Mouse (Mus musculus): ENCODE data around the gene Glp1r.

Gene Glp1r

DNA sequence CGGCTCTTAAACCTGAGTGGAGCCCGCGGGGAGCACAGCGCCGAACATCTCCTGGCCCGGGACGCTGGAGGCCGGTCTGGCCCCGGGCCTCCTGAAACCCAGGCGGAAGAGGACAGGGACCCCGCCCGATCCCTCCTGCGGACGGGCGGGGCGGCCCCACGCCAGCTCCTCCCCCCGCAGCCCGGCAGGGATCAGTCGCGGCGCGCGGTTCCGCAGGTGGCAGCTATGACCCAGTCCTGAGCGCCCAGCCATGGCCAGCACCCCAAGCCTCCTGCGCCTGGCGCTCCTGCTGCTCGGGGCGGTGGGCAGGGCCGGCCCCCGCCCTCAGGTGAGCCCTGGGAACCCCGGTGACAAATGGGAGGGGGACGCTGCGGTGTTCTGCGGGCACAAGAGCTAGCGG, at the start of gene Glp1r:
Gene Glp1r, plus strand, starts transcription at position 191 of the 400 bp plus-strand sequence.
- DNase-seq (ENCODE audit: extremely low read depth, low read depth): no peak

DNA sequence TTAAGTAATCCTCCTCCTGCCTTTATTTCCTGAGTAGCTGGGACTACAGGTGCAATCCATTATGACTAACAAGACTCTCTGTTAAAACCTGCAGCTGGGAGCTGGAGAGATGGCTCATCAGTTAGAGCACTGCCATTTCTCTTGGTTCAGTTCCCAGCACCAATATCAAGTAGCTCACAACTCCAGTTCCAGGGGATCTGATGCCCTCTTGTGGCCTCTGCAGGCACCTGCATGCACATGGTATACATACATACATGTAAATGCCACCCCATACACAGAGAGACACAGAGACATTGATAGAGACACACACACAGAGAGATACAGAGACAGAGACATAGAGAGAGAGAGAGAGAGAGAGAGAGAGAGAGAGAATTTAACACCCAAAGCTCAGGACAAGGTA, 49.3 kb upstream of the Glp1r start:
- no peak for DNase-seq (ENCODE audit: extremely low read depth, low read depth)

DNA sequence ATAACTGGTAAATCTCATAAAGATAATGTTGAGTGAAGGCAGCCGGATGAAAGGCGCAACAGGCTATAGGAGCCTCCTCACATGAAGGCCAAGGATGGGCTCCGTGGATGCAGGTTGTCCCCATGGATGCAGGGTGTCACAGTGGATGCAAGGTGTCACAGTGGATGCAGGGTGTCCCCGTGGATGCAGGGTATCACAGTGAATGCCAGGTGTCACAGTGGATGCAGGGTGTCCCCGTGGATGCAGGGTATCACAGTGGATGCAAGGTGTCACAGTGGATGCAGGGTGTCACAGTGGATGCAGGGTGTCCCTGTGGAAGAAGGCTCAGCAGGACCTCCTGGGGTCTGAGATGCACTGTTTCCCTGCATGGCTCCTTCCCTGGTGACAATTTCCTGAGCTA, 44.3 kb upstream of the Glp1r start:
- no peak for DNase-seq (ENCODE audit: extremely low read depth, low read depth)

DNA sequence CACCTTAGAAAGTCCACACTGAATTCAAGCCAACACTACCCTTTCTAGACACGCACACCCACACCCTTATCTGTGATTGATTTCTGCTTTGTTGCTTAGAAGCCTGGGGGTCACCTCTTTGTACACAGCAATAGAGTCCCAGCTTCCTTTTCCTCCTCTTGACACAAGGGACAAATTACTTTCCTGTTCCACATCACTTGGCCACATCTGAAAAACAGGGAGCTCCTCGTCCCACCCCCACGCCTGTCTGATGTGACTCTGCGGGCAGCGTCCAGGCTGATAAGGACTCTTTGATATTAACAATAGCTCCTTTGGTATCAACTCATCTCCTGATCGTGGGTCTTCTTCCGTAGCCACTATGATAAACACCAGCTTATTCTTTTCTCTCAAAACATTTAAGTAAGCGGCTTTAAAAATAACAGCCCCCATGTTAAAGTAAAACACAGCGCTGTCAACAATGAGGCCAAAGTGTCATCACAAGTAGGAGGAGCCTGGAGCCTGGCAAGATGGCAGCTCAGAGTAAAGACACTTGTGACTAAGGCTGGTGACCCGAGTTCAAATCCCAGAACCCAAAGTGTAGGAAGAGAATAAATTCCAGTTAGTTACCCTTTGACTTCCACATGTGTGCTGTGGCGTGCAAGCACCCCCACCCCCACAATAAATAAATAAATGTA, 42.9 kb upstream of the Glp1r start:
- DNase-seq (ENCODE audit: extremely low read depth, low read depth): no peak

DNA sequence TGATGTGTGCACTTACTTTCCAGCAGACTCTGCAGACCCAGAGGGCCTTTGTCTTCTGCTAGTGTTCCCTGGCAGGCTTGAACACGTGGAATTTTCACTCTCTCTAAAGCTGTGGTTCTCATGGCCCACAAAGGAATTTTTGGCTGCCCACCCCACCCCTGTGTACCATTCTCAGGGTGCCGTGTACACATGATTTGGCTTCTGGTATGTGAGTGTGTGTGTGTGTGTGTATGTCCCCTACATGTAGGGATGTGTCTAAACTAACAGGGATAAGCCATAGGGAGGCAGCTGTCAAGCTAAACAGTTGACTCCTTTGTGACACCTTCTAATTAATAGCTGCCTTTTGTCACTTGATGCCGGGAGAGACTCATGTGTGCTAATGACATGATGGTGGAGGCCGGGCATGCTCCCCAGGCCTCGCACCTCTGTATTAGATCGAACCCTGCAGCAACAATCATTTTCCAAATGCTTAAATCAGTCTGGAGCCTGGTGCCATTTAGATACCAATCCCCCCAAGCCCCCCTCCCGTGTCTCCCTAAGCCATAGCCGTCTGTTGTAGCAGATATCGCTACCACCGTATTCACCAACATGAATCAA, 41.5 kb upstream of the Glp1r start:
- no peak for DNase-seq (ENCODE audit: extremely low read depth, low read depth)

DNA sequence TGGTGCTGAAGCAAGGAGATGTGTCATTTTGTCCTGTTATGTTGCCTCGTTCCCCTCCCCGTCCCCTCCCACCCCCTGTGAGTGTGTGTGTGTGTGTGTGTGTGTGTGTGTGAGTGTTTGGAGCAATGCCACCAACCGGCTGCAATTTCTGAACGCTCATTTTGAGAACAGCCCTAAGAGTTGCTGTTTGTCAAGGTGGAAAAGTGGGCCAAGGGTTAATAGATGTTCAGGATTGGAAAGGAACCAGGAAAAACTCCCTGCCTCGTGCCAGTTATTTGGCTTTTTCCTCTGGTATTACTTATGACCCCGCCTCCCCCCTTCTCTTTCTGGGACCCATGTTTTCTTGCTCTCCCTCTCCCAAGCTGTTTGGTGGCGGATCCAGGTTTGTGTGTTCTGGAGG, 41.0 kb upstream of the Glp1r start:
- DNase-seq (ENCODE audit: extremely low read depth, low read depth): no peak

DNA sequence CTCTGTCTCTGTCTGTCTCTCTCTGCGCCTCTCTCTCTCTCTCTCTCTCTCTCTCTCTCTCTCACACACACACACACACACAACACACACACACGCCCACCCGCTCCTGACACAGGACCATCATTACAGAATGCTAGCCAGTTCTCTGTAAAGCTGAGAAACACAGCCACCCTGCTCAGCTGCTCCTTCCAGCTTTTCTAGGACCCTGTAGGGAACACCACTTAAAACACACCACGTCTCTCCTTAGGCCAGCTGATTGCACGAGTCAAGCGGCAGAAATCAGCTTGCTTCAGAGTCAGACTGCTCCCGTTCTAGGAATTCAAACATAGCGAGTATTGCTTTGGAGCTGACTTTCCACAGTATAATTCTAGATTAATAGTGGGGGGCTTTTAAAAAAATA, 35.3 kb upstream of the Glp1r start:
- no peak for DNase-seq (ENCODE audit: extremely low read depth, low read depth)

DNA sequence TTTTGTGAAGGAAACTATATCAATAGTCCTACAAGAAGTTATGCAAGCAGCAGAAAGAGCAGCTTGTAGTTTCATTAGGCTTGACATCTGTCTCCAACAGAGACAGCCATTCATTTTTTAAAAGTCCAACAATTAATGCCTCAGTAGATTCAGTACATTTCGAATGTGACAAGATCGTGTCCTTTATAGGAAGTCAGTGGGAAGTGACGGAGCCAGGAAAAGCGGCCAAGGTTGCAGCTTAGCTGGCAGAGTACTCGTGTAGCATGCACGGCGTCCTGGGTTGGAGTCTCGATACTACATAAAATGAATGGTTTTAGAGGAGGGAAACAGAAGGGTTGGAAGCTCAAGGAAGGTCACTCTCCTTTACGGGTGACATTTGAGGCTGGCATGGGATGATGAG, 34.7 kb upstream of the Glp1r start:
- DNase-seq (ENCODE audit: extremely low read depth, low read depth): no peak

DNA sequence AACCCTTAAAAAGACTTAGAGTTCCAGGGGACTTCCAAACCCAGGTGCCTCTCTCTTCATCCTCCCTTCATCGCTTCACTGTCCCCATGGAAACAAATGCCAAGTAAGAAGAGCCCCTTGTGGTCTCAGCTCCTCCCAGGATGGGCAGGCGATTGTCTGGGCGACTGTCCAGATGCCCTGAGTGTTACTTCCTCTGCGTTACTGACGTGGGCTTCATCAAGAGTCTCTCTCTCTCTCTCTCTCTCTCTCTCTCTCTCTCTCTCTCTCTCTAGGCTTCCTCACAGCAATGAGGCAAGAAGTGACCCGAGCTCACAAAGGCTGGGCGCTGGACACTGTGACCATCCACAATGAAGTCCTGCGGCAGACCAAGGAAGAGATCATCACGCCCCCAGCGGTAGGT, 30.6 kb upstream of the Glp1r start:
- no peak for DNase-seq (ENCODE audit: extremely low read depth, low read depth)

DNA sequence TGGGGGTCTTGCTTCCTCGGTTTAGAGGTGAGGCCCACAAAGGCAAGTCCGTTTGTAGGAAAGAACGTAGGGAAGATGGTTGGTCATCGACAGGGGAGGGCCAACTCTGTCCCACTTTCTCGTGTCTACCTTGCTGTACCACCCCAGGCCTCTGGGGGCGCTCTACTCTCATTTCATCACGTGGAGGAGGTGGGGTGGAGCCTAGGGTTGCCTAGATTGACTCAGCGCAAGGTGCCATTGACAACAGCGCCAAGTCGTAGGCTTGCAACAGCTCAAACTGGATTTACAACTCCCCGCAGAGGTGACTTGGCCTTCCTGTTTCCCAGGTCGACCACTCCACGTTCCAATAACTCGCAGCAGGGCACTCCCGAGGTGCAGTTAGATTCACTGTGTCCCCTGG, 27.3 kb upstream of the Glp1r start:
- no peak for DNase-seq (ENCODE audit: extremely low read depth, low read depth)

DNA sequence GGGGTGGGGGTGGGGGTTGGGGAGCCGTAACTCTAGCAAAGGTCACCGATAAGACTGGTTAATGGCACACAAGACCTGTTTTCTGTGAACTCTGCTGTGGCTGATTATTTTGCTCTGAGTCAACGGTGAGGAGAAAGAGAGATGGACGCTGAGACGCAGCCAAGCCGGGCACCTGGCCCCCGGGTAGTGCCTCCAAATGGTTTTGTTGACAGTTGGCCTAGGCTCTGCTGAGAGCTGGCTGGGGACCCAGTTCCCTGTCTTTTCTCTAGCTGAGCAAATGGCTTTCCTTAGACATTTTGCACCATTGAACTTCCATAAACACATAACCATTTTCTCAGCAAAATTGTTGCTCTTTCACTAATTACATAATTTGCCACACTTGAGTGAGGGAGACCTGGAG, 24.2 kb upstream of the Glp1r start:
- no peak for DNase-seq (ENCODE audit: extremely low read depth, low read depth)

DNA sequence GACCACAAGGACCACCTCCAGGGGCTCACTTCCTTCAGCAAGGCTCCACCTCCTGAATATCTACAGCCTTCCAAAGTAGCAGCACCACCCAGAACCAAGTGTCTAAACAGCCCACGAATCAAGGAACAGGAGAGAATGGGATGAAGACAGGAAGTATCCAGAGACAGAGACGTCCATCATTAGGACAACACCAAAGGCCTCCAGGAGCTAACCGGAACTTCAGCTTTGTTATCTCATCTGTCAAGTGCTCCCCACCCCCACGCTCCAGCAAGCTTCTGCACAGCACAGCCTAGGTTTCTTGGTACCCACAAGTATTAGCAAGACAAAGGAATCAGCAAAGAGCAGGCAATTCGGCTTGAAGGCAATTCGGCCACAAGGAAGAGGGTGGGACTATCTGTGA, 23.0 kb upstream of the Glp1r start:
- peak; percentile 58 for DNase-seq (ENCODE audit: extremely low read depth, low read depth)

DNA sequence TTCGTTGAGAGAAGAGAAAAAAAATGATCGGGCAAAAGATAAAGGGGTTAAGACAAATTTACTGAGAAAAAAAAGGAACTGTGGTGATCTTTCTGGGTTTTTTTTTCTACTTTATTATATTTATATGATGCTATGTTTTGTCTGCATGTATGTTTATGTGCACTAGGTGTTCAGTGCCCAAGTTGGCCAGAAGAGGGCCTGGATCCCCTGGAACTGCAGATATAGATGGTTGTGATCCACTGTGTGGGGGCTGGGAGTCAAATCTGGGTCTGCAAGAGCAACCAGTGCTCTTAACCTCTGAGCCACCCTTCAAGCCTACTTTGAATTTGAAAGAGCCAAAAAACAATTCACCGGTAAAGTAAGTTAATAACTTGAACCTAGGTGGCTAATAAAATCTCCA, 21.2 kb upstream of the Glp1r start:
- DNase-seq (ENCODE audit: extremely low read depth, low read depth): no peak

DNA sequence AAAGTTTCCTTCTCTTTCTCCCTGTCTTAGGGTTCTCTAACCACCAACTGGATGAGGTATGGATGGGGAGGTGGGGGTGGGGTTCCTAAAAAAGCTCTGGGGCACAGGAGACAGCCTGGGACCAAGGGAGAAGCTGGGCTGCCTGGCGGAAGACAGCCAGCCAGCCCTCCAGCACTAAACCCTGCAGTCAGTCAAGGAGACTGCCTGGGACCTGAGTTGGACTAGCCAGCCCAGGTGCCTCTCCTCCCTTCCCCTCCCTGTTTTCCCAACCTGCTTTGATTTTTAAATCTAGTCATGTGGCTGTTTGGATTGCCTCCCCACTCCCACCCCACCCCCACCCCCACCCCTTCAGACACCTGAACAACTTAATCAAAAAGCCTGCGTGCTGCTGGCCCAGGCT, 20.6 kb upstream of the Glp1r start:
- DNase-seq (ENCODE audit: extremely low read depth, low read depth): no peak

DNA sequence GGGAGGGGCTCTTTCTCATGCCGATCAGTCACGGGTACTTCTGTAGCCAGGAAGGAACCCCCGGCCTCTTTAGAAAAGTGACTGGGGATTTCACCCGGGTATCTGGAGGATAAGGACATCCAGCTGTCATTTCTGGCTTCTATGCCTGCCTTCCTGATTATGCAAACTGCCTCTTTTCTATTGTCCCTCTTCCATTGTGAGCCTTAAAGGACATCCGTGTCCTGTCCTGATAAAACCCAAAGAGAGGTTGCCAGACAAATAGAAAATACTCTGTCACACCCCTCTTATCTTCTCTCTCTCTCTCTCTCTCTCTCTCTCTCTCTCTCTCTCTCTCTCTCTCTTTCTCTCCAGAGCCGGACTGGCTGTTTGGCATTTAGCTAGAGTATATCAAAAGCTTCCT, 19.4 kb upstream of the Glp1r start:
- peak; percentile 57 for DNase-seq (ENCODE audit: extremely low read depth, low read depth)

DNA sequence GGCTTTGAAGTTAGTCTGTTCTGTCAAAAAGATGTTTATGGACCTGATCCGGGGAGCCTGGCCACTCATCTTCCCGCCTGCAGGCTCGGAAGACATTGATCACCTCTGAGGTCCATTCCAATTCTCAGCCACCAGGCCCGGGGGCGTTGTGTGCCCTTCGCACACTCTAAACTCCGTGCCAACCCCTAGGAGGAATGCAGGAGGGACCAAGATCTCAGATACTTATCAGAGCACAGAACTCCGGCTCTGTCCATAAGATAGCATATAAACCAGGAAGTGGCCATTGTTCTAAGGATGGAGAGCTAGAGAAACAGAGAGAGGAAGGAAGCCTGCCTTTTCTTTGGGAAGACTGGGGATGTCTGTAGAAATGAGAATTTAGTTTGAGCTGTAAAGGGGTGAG, 18.1 kb upstream of the Glp1r start:
- no peak for DNase-seq (ENCODE audit: extremely low read depth, low read depth)

DNA sequence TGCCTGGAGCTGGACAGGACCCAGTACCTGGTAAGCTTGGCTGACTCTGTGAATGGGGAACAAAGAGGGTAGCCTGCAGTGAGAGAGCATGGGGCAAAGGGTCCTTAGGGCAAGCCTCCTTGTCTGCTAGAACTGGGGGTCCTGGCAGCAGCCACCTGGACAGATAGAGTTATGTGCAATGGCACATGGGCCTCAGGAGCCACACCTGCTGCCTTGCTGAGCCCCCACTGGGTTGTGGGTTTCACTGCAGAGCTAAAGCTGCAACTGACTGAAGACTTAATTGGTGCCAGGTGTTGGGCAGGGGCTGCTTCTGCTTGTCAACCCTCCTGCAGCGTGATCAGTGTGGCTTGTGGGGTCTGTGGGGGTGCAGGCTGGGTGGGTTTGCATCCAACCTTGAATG, 9.5 kb upstream of the Glp1r start:
- no peak for DNase-seq (ENCODE audit: extremely low read depth, low read depth)

DNA sequence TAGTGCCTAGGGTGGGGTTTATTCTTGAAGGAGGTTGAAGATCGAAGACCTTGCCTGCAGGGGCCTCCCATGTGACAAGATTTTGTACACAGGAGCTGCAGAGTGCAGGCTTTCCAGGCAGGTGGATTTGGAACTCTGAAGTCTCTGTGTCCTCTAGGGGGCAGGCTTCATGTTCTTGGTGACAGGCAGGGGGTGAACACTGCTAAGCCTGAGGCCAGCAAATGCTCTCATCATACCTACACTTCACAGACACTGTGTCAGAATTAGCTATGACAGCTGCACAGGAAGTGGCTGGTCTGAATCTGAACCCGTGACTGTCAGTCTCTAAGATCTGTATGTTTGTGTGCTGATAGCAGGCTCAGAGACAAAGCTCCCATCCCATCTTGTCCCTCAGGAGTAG, 8.9 kb upstream of the Glp1r start:
- DNase-seq (ENCODE audit: extremely low read depth, low read depth): peak; percentile 25

DNA sequence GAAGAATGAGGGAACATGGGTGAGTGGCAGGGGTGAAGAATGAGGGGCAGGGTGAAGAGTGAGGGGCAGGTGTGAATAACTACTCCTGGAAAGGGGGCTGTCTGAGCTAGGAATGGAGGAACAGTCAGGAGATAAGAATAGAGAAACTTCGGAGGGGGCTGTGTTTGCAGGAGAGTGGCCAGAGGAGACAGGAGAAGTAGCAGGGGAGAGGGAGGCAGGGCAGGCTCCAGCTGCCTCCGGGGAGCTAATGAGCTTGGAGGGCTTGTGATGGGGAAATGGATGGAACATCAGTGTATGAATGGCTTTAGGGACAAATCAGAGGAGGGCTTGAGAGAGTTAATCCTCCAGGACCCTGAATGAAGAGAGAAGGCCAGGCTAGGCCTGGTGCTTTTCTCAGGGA, 4.5 kb upstream of the Glp1r start:
- no peak for DNase-seq (ENCODE audit: extremely low read depth, low read depth)

DNA sequence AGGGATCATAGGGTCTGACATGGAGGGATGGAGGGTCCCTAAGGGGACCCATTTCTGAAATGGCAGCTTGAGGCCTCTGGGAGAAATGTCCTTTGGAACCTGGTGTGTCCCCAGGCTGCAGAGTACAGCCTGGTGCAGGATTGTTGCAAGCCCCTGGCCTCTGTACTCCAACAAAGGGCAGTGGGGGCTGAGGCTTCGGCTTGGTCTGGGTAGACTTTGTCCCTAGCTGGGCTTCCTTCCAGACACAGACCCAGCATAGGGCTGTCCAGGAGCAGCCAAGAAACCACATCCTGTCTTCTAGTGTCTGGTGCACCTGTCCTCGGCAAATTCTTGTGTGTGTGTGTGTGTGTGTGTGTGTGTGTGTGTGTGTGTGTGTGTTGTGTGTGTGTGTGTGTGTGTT, 2.5 kb downstream of the Glp1r start:
- no peak for DNase-seq (ENCODE audit: extremely low read depth, low read depth)

DNA sequence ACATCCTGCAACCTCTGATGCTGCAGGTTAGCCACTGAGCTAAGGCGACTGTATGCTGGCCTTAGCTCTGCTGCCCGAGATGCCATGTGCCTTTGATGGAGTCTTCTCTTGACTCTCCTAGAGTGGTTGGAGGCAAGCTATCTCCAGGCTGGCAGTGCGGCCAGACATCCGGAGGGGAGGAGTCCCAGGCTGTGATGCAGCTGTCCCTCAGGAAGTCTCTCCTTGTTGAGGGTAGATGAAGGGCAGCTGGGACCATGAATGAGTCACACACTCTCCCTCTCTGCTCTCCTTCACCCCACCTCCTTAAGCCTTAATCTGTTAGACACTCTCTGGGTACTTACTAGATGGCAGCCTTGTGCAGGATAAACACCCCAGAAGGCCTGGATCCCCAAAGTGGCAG, 6.0 kb downstream of the Glp1r start:
- no peak for DNase-seq (ENCODE audit: extremely low read depth, low read depth)

DNA sequence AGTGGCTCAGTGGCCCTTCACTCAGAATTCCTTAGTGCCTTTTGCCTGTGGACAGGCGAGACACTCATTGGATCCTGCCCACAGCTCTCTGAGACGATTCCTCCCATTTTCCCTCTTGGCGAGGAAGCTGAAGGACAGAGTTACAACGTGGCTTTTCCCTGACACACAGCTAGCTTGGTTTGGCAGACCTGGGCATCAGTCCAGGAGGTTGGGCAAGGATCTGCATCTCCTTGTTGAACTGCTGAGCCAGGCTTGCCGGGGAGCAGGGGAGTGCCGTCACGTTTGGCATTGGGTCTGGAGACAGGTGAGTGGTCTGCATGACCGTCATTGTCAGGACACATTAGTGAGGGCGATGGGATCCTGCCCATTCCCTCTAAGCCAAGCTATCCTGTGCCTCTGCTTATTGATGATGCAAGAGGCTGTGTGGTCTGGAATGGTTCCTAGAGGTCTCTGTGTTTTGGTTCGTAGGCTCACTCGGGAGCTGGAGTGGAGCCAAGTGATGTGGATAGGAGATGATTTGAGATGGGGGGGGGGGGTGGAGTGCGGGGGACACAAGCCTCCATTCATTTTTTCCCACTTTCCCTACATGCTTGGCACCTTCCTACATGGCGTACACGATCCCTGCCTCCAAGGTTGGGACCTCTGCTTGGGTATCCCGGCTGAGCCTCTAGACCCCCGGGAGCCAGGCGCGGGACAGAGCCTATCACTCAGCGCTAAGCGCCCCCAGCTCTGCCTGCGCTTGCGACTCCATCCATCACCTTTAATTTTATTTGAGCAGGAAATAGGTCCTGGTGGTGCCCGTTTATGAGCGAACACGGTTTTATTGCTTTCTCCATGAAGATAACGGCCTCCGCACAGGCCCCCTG, 9.5 kb downstream of the Glp1r start:
- DNase-seq (ENCODE audit: extremely low read depth, low read depth): no peak

DNA sequence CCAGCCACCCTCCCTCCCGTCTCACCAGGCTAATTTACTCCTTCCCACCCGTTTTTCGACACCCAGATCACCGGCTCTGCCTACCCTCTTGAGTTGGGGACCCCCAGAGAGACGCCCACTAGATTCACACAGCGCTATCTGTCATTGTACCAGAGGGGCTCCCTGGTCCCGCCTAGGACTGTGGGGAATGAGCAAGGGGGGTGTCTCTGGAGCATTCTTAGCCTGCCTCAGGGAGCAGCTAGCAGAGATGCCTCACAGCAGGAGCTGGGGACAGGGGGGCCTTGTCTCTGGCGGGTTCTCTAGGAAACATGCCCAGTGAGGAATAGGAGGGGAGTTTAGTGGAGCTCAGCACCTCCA, 10.1 kb downstream of the Glp1r start:
- DNase-seq (ENCODE audit: extremely low read depth, low read depth): no peak

Data from MEL-GATA-1-ER (cell line).